Mouse (Mus musculus): ENCODE measurements around the gene Slc25a16.
A peak's percentile ranks its signal among the peaks of the same experiment; 100 is the strongest.

- TF ChIP-seq CTCF (IDR thresholded peaks at IDR 0.05; ENCODE audit: low read depth) (peak; percentile 30; the same call in 1 of the 2 replicates), EP300 (IDR thresholded peaks at IDR 0.05; ENCODE audit: low read depth) (no peak)
Observed at GRCm38 (mm10) chr10:62881211-62881610, 39.2 kb upstream of the Slc25a16 start.

Data from heart, postnatal 0 days (tissue).